In the genomic region with DNA sequence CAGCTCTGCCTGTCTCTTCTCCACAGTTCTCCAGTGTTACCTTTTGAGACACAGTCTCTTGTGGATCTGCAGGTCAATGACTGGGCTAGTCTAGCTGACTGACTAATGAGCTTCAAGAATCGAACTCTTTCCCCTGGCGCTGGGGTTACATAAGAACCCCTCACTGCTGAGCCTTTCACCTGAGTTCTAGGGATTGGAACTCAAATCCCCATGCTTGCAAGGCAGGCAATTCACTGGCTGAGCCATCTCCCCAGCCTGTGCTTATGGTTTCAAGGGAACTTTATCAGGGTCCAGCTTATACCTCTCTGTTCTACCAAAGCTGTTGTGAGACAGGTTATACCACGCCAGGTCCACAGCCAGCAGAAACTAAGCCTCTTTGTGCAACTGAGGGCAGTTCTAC, we compare ENCODE assay signal across 19 mouse cellular contexts.
"Had no signal": no experiment of that assay in that cellular context is flagged by ENCODE, and none has a peak within 500 bp of the region (broad histone marks: within the 10 kb centered on the region; RNA-seq: fewer than 3 reads in every experiment).

No protein-coding gene starts in this region.

- H3K9me3 ChIP-seq: limb, embryonic 15.5 days; midbrain, embryonic 13.5 days; midbrain, embryonic 15.5 days; neural tube, embryonic 13.5 days; neural tube, embryonic 15.5 days had no signal

- H3K27me3 ChIP-seq: limb, embryonic 15.5 days; liver, embryonic 12.5 days; neural tube, embryonic 15.5 days had no signal

- ATAC-seq: liver, embryonic 12.5 days; midbrain, embryonic 13.5 days; midbrain, embryonic 15.5 days had no signal

- H3K36me3 ChIP-seq: limb, embryonic 15.5 days; liver, embryonic 12.5 days; midbrain, embryonic 10.5 days; midbrain, embryonic 13.5 days; midbrain, embryonic 15.5 days; neural tube, embryonic 13.5 days; neural tube, embryonic 15.5 days had no signal

- H3K4me3 ChIP-seq: limb, embryonic 15.5 days; liver, embryonic 12.5 days; midbrain, embryonic 10.5 days; midbrain, embryonic 13.5 days; midbrain, embryonic 15.5 days; myocyte; neural tube, embryonic 13.5 days; neural tube, embryonic 15.5 days had no signal

- H3K4me2 ChIP-seq: limb, embryonic 15.5 days; midbrain, embryonic 13.5 days; midbrain, embryonic 15.5 days; neural tube, embryonic 13.5 days; neural tube, embryonic 15.5 days had no signal

- H3K9ac ChIP-seq: limb, embryonic 15.5 days; liver, embryonic 12.5 days; liver, embryonic 14.5 days; lung, embryonic 14.5 days; midbrain, embryonic 13.5 days; midbrain, embryonic 15.5 days; neural tube, embryonic 13.5 days; neural tube, embryonic 15.5 days had no signal

- H3K27ac ChIP-seq: limb, embryonic 15.5 days; liver, embryonic 12.5 days; liver, embryonic 14.5 days; midbrain, embryonic 13.5 days; midbrain, embryonic 15.5 days; neural tube, embryonic 13.5 days; neural tube, embryonic 15.5 days had no signal

- DNase-seq: lung, adult 18-20 months; lung, embryonic 14.5 days; lung, postnatal 4 days; retina, postnatal 1 day; right cerebral cortex, adult 18-20 months; right cerebral cortex, postnatal 25 days; right cerebral cortex, postnatal 4 days; spleen, adult 18-20 months; thymus, adult 18-20 months; thymus, postnatal 14 days had no signal
